Mouse (Mus musculus) CH12.LX (cell line): Measurements from ENCODE around the gene Il1b. TPM values are rescaled to one million over a fixed set of nuclear protein-coding genes. Genes with fewer than 3 reads are reported as not detected.
A peak's percentile ranks its signal among the peaks of the same experiment; 100 is the strongest.

Experiments
- DNase-seq: peaks from one replicate; pipeline ENCODE4 v3.0.0-alpha.2; 2013; ENCODE audit errors: extremely low read depth
- H3K27ac ChIP-seq: 2 replicates; pipeline ENCODE4 v1.5.1; 2012; ENCODE audit warnings: low read depth, mild to moderate bottlenecking, control low read depth, moderate library complexity; ENCODE audit not compliant: insufficient read depth
- H3K27me3 ChIP-seq: replicated peaks from 2 replicates; pipeline ENCODE3; 2012; ENCODE audit warnings: inconsistent platforms
- H3K36me3 ChIP-seq, 2 experiments: replicated peaks in 1 of 2; 2 replicates each; pipeline versions ENCODE3 to v1.6.1; 2012; ENCODE audit warnings: inconsistent platforms in 1 of 2, low read length in 1 of 2, mild to moderate bottlenecking in 1 of 2, mixed read lengths in 1 of 2, moderate library complexity in 1 of 2; ENCODE audit not compliant: control insufficient read depth in 1 of 2, insufficient read depth in 1 of 2
- H3K4me1 ChIP-seq, 2 experiments: 2 replicates each; pipeline ENCODE4 v1.6.1; 2012; ENCODE audit warnings: inconsistent platforms in 1 of 2, moderate library complexity in 1 of 2; ENCODE audit not compliant: insufficient read depth in 2 of 2, control insufficient read depth in 1 of 2
- H3K4me2 ChIP-seq: 2 replicates; pipeline ENCODE4 v1.6.1; 2012; ENCODE audit warnings: low read depth, mild to moderate bottlenecking, control low read depth; ENCODE audit not compliant: poor library complexity, insufficient read depth, severe bottlenecking
- H3K4me3 ChIP-seq, 3 experiments: fragments of 150-350 bp in 1 of 3; sonication (generic) in 1 of 3; replicated peaks in 1 of 3; 2 replicates each; pipeline versions ENCODE3 to v1.5.1; 2011 to 2012; ENCODE audit warnings: low read depth in 2 of 3, low read length in 2 of 3, mild to moderate bottlenecking in 2 of 3, moderate library complexity in 2 of 3, control low read depth in 1 of 3, improper control_type of control experiment in 1 of 3, inconsistent platforms in 1 of 3, mixed read lengths in 1 of 3; ENCODE audit not compliant: poor library complexity in 1 of 3
- H3K79me2 ChIP-seq: replicated peaks from 2 replicates; pipeline ENCODE4 v1.6.1; 2012; ENCODE audit warnings: mild to moderate bottlenecking, moderate library complexity; ENCODE audit not compliant: control insufficient read depth, poor library complexity, insufficient read depth, severe bottlenecking; ENCODE audit errors: extremely low read depth
- H3K9ac ChIP-seq: 2 replicates; pipeline ENCODE4 v1.6.1; 2012; ENCODE audit warnings: low read depth, mild to moderate bottlenecking, control low read depth, moderate library complexity; ENCODE audit not compliant: insufficient read depth
- H3K9me3 ChIP-seq: replicated peaks from 2 replicates; pipeline ENCODE3; 2012; ENCODE audit warnings: low read length, inconsistent platforms, mixed read lengths
- BHLHE40 ChIP-seq: IDR thresholded peaks from 2 replicates; pipeline ENCODE4 v1.6.1; 2011; ENCODE audit warnings: mild to moderate bottlenecking, low read depth, low read length, improper control_type of control experiment
- CHD1 ChIP-seq: IDR thresholded peaks from 2 replicates; pipeline ENCODE4 v1.6.1; 2012; ENCODE audit warnings: low read depth, low read length, improper control_type of control experiment, inconsistent platforms
- ELF1 ChIP-seq: IDR thresholded peaks from 2 replicates; pipeline ENCODE4 v1.6.1; 2014; ENCODE audit warnings: low read depth, mild to moderate bottlenecking, inconsistent platforms, low read length, improper control_type of control experiment
- EP300 ChIP-seq: IDR thresholded peaks from 2 replicates; pipeline ENCODE4 v1.6.1; 2011; ENCODE audit warnings: low read length, improper control_type of control experiment
- IRF4 ChIP-seq: IDR thresholded peaks from 2 replicates; pipeline ENCODE4 v1.6.1; 2014; ENCODE audit warnings: low read depth, mild to moderate bottlenecking, inconsistent platforms, low read length, improper control_type of control experiment
- JUN ChIP-seq: IDR thresholded peaks from 2 replicates; pipeline ENCODE4 v1.6.1; 2011; ENCODE audit warnings: low read depth, mild to moderate bottlenecking, low read length, improper control_type of control experiment, moderate library complexity; ENCODE audit not compliant: insufficient read depth
- MAFK ChIP-seq: IDR thresholded peaks from 2 replicates; pipeline ENCODE4 v1.6.1; 2011; ENCODE audit warnings: low read length, improper control_type of control experiment; ENCODE audit not compliant: insufficient replicate concordance
- MAX ChIP-seq: IDR thresholded peaks from 2 replicates; pipeline ENCODE4 v1.6.1; 2011; ENCODE audit warnings: low read length, improper control_type of control experiment
- MEF2A ChIP-seq: IDR thresholded peaks from 2 replicates; pipeline ENCODE4 v1.6.1; 2014; ENCODE audit warnings: low read depth, mild to moderate bottlenecking, inconsistent platforms, low read length, improper control_type of control experiment, borderline replicate concordance
- NRF1 ChIP-seq: IDR thresholded peaks from 2 replicates; pipeline ENCODE4 v1.6.1; 2014; ENCODE audit warnings: low read depth, mild to moderate bottlenecking, inconsistent platforms, low read length, improper control_type of control experiment, moderate library complexity
- POLR2AphosphoS2 ChIP-seq: IDR thresholded peaks from 2 replicates; pipeline ENCODE4 v1.6.1; 2011; ENCODE audit warnings: low read depth, low read length, improper control_type of control experiment
- TCF12 ChIP-seq: IDR thresholded peaks from 2 replicates; pipeline ENCODE4 v1.6.1; 2014; ENCODE audit warnings: low read depth, mild to moderate bottlenecking, inconsistent platforms, low read length, improper control_type of control experiment
- ZMIZ1 ChIP-seq: IDR thresholded peaks from 2 replicates; pipeline ENCODE4 v1.6.1; 2012; ENCODE audit warnings: low read depth, mild to moderate bottlenecking, inconsistent platforms, low read length, improper control_type of control experiment
- dilution Hi-C: fragments of 300-500 bp; cut with MboI; formaldehyde crosslinking; loops from 2 replicates; pipeline ENCODE4 v1.14.3; 2020; ENCODE audit warnings: low sequenced_read_pairs; ENCODE audit not compliant: extremely low pct_unique_long_range_greater_than_20kb, extremely low pct_ligation_motif_present
- in situ Hi-C: fragments of 300-500 bp; cut with MboI; formaldehyde crosslinking; loops from 3 replicates; pipeline ENCODE4 v1.14.3; 2019; ENCODE audit warnings: low sequenced_read_pairs, low pct_ligation_motif_present, low pct_unique_long_range_greater_than_20kb, mixed read lengths
- polyA plus RNA-seq: library from polyadenylated mRNA; unstranded; fragments of >175 nt; gene quantifications from 2 replicates; pipeline ENCODE4 v1.2.1, GENCODE M21; 2012; ENCODE audit warnings: low read depth; ENCODE audit not compliant: insufficient read length
- total RNA-seq, 2 experiments: library from RNA; depleted of rRNA; stranded (reverse); fragments of 300-350 nt in 1 of 2; fragments of >200 nt in 1 of 2; gene quantifications; 2 replicates each; pipeline ENCODE4 v1.2.3; 2012 to 2014

Il1b gene
- total and polyA plus RNA-seq, 3 experiments: 0.23 to 0.44 TPM; not detected in 1

- Histone ChIP-seq H3K4me3 (peak overlapping the region in 1 of 3 experiments; percentile 46), H3K4me1 (peaks cover 22 to 49% of the 10 kb centered on the region in 2 experiments), H3K9me3 (no peaks in the 10 kb centered on the region), H3K4me2 (peak overlapping the region; percentile 77; the same call in 1 of the 2 replicates), H3K27ac (0 out of 2 replicates have a peak overlapping the region, but pooled peaks have one; percentile 32), H3K27me3 (no peaks in the 10 kb centered on the region), H3K36me3 (no peaks in the 10 kb centered on the region), H3K79me2 (no peaks in the 10 kb centered on the region), H3K9ac (no peak overlapping the region)
- dilution Hi-C loops: no loop called here
- peak; percentile 25; the same call in 1 of the 2 replicates for TF ChIP-seq JUN
- TF ChIP-seq BHLHE40: peak; percentile 57; the same call in 1 of the 2 replicates
- peak; percentile 46; the same call in 1 of the 2 replicates for TF ChIP-seq TCF12
- peak; percentile 79 for TF ChIP-seq EP300
- peak; percentile 9; the same call in 1 of the 2 replicates for TF ChIP-seq IRF4
- no peak for TF ChIP-seq MAX
- 0 out of 2 replicates have a peak, but pooled peaks have one; percentile 57 for TF ChIP-seq MAFK
- TF ChIP-seq CHD1: no peak
- TF ChIP-seq MEF2A: peak; percentile 59
- peak; percentile 76 for DNase-seq
- in situ Hi-C loops: loop anchor here (5.0 kb wide), 1 partner anchor 73 kb away; no protein-coding TSS in a partner anchor
Observed at GRCm38 (mm10) chr2:129385331-129385730, 14.4 kb upstream of the Il1b start.

- DNase-seq: no peak
- H3K4me2 ChIP-seq: no peak overlapping the region
- H3K9me3 ChIP-seq: peaks cover under 1% of the 10 kb centered on the region
- H3K4me1 ChIP-seq: peaks cover 26 to 58% of the 10 kb centered on the region in 2 experiments
- H3K27me3 ChIP-seq: no peaks in the 10 kb centered on the region
- H3K9ac ChIP-seq: no peak overlapping the region
- H3K4me3 ChIP-seq: no peak overlapping the region
- dilution Hi-C loops: no loop called here
- no peaks in the 10 kb centered on the region for H3K36me3 ChIP-seq
- TF ChIP-seq ZMIZ1 (no peak), ELF1 (no peak), POLR2AphosphoS2 (no peak), NRF1 (no peak), MAFK (no peak)
- H3K27ac ChIP-seq: no peak overlapping the region
- in situ Hi-C loops: no loop called here
- no peaks in the 10 kb centered on the region for H3K79me2 ChIP-seq
Observed at GRCm38 (mm10) chr2:129384272-129384660, 13.3 kb upstream of the Il1b start.
